ENCODE assay signal across 8 mouse cellular contexts in genomic region chr12:53252213-53252571, GRCm38 (mm10). TPM values are rescaled to one million over a fixed set of nuclear protein-coding genes. Genes with fewer than 3 reads are reported as not detected.
DNase-seq lines count a peak whose midpoint lies in the region; ATAC-seq and TF ChIP-seq lines count a peak whose summit lies in the region.

No protein-coding gene starts in this region.

- no peak for TF ChIP-seq CTCF in thymus, adult 2 months (IDR thresholded peaks at IDR 0.05; ENCODE audit: borderline replicate concordance, control insufficient read depth, extremely low read depth, insufficient read depth, low read length, poor library complexity)

- H3K4me1 ChIP-seq in thymus, adult 2 months (replicated peaks; ENCODE audit: control insufficient read depth, insufficient read depth, low read length): no peaks in the 10 kb centered on the region; the same call in 1 of the 2 replicates
- H3K4me1 ChIP-seq in hindbrain, embryonic 10.5 days (replicated peaks): peaks cover 59% of the 10 kb centered on the region
- peaks cover 5% of the 10 kb centered on the region; the same call in 1 of the 2 replicates for H3K4me1 ChIP-seq in liver, embryonic 15.5 days (replicated peaks)

- no peak for ATAC-seq in liver, embryonic 15.5 days (ENCODE audit: insufficient read depth)
- no peak for ATAC-seq in erythroblast, adult 5-6 weeks (replicated peaks; ENCODE audit: low FRiP score, poor library complexity, severe bottlenecking)

- 5% methylated on average over 20 of the region's 23 CpGs for WGBS in thymus, adult 2 months
- WGBS in hindbrain, embryonic 10.5 days: under 1% methylated on average over 23 of the region's 23 CpGs
- 0% methylated on average over 12 of the region's 23 CpGs for WGBS in liver, embryonic 15.5 days (ENCODE audit: insufficient replicate concordance)

- H3K4me2 ChIP-seq in liver, embryonic 15.5 days: peak overlapping the region; percentile 70

- H3K36me3 ChIP-seq in thymus, adult 2 months (ENCODE audit: control insufficient read depth, insufficient read depth, low read length): no peaks in the 10 kb centered on the region
- H3K36me3 ChIP-seq in hindbrain, embryonic 10.5 days: no peaks in the 10 kb centered on the region
- no peaks in the 10 kb centered on the region for H3K36me3 ChIP-seq in liver, embryonic 15.5 days (replicated peaks)

- H3K27ac ChIP-seq in thymus, adult 2 months (ENCODE audit: control insufficient read depth, insufficient read depth, low read length): no peak overlapping the region
- H3K27ac ChIP-seq in hindbrain, embryonic 10.5 days: peak overlapping the region; percentile 100
- no peak overlapping the region for H3K27ac ChIP-seq in liver, embryonic 15.5 days (replicated peaks)

- H3K27me3 ChIP-seq in thymus, adult 2 months (ENCODE audit: control insufficient read depth, insufficient read depth, low read length): peaks cover 3% of the 10 kb centered on the region; the same call in 1 of the 2 replicates
- H3K27me3 ChIP-seq in hindbrain, embryonic 10.5 days (ENCODE audit: insufficient read depth, poor library complexity, severe bottlenecking): peaks cover 23% of the 10 kb centered on the region
- H3K27me3 ChIP-seq in liver, embryonic 15.5 days: peaks cover 91% of the 10 kb centered on the region

- no peaks in the 10 kb centered on the region for H3K9me3 ChIP-seq in hindbrain, embryonic 10.5 days
- H3K9me3 ChIP-seq in liver, embryonic 15.5 days (replicated peaks): no peaks in the 10 kb centered on the region

- DNase-seq in gastrocnemius, postnatal 4 days (ENCODE audit: low spot score in 2 of 2): peak; percentile 42 to 49
- DNase-seq in gastrocnemius, postnatal 36 days: no peak
- DNase-seq in thymus, postnatal 4 days: peak; percentile 15
- no peak for DNase-seq in thymus, adult 2 months
- peak; percentile 63 for DNase-seq in hindbrain, embryonic 10.5 days (ENCODE audit: low spot score)
- DNase-seq in left cerebral cortex, adult 11 months (ENCODE audit: low spot score): no peak

- TF ChIP-seq POLR2A in thymus, adult 2 months (IDR thresholded peaks at IDR 0.05; ENCODE audit: control insufficient read depth, extremely low read depth, insufficient read depth, low read length, poor library complexity): no peak

- H3K9ac ChIP-seq in liver, embryonic 15.5 days: no peak overlapping the region

- intact Hi-C loops in gastrocnemius, postnatal 36 days (cut with DNase I): loop anchor here (10.0 kb wide), 1 partner anchor 337 kb away; no protein-coding TSS in a partner anchor

- no peak overlapping the region for H3K4me3 ChIP-seq in thymus, adult 2 months (ENCODE audit: control insufficient read depth, insufficient read depth, low read length)
- peak overlapping the region; percentile 83 for H3K4me3 ChIP-seq in hindbrain, embryonic 10.5 days
- H3K4me3 ChIP-seq in liver, embryonic 15.5 days (replicated peaks): peak overlapping the region; percentile 58

RNA-seq across cellular contexts. Expression of gene Npas3, which starts 3.7 kb away (rescaled TPM):
- 10 to 100 TPM in 1 of 2 experiments, 1 to 10 TPM in 1; 7.0 to 10.8 TPM for total RNA-seq in gastrocnemius, postnatal 4 days (2021)
- under 1 TPM; 0.15 to 0.20 TPM for total RNA-seq in gastrocnemius, postnatal 36 days (2021)
- polyA plus RNA-seq in thymus, adult 2 months (2012; rRNA removed): 0.04 TPM in 1 of 2 replicates, not detected in the other
- polyA plus RNA-seq in hindbrain, embryonic 10.5 days (2016; fragmentation: Nextera tagmentation; extraction: Ambion mirVana): 6.6 and 12.2 TPM in 2 replicates
- 0.10 and 0.33 TPM in 2 replicates for polyA plus RNA-seq in liver, embryonic 15.5 days (2015; fragmentation: Nextera tagmentation; extraction: Ambion mirVana)
- total RNA-seq in erythroblast, adult 5-6 weeks (2015; ENCODE audit: low replicate concordance): not detected in 2 replicates
- total RNA-seq in erythroblast, adult 5-6 weeks (2017; ENCODE audit: low replicate concordance): not detected in 2 replicates

Comparison
In these comparisons a context has a peak if more than half of its experiments do, and no peak if none do; other contexts are left out.
1. DNase-seq: peak in gastrocnemius, postnatal 4 days (2 of 2), thymus, postnatal 4 days (single experiment) and hindbrain, embryonic 10.5 days (single experiment); none in gastrocnemius, postnatal 36 days (0 of 2), thymus, adult 2 months (single experiment) and left cerebral cortex, adult 11 months (single experiment).
2. RNA of gene Npas3, which starts 3.7 kb away (total RNA-seq): 7.0 to 10.8 TPM in gastrocnemius, postnatal 4 days; 0.15 to 0.20 TPM in gastrocnemius, postnatal 36 days and not detected in erythroblast, adult 5-6 weeks; every median in the first group is over 4 times any median in the second.